27 mouse cellular contexts compared by ENCODE assay signal in the genomic region with DNA sequence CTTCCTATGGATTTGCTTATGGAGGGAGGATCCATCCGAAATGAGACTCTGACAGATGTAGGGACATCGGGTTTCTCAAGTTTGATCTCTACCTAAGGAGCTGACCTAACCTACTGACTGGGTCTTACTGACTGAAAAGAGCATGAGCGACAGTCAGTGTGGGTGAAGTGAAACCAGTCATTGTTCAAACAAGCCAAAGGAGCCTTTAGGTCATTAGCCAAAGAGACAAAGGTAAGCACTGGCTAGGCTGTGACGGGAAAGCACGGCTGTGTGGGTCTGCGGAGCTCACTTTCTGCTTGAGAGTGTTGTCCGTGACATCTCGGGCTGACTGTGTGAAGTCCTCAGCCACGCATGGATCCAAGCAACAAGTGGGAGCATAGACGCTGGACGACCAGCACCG. TPM values are rescaled to one million over a fixed set of nuclear protein-coding genes. Genes with fewer than 3 reads are reported as not detected.
DNase-seq lines count a peak whose midpoint lies in the region; ATAC-seq and TF ChIP-seq lines count a peak whose summit lies in the region.
"Had no signal": no experiment of that assay in that cellular context is flagged by ENCODE, and none has a peak within 500 bp of the region (broad histone marks: within the 10 kb centered on the region; RNA-seq: fewer than 3 reads in every experiment).

No protein-coding gene starts in this region.

- peak overlapping the region; percentile 24 for H3K9ac ChIP-seq in liver, adult 2 months (ENCODE audit: low read depth, low read length)
- no peak overlapping the region for H3K9ac ChIP-seq in liver, embryonic 12.5 days
- H3K9ac ChIP-seq: embryonic facial prominence, embryonic 12.5 days; forebrain, embryonic 13.5 days; heart, embryonic 13.5 days; limb, embryonic 12.5 days had no signal

- ATAC-seq in CD4-positive, CD25-positive, alpha-beta regulatory T cell, adult 4 months = no peak
- ATAC-seq in liver, embryonic 12.5 days = no peak
- ATAC-seq: hindbrain, postnatal 0 days; midbrain, embryonic 16.5 days had no signal

- WGBS in liver, adult 2 months = 27% methylated on average over 12 of the region's 12 CpGs
- WGBS in liver, embryonic 12.5 days (ENCODE audit: insufficient replicate concordance) = 72% methylated on average over 12 of the region's 12 CpGs

- TF ChIP-seq CTCF in liver, adult 2 months (IDR thresholded peaks at IDR 0.05; ENCODE audit: low read depth, low read length) = no peak

- peaks cover 13% of the 10 kb centered on the region; the same call in 1 of the 2 replicates for H3K36me3 ChIP-seq in liver, adult 2 months (ENCODE audit: control insufficient read depth, insufficient read depth, low read length)
- no peaks in the 10 kb centered on the region for H3K36me3 ChIP-seq in liver, embryonic 12.5 days
- H3K36me3 ChIP-seq: embryonic facial prominence, embryonic 12.5 days; heart, embryonic 13.5 days; limb, embryonic 12.5 days; midbrain, embryonic 10.5 days had no signal

- H3K9me3 ChIP-seq in liver, embryonic 12.5 days (replicated peaks) = no peaks in the 10 kb centered on the region
- H3K9me3 ChIP-seq: embryonic facial prominence, embryonic 12.5 days; forebrain, embryonic 13.5 days; heart, embryonic 13.5 days; limb, embryonic 12.5 days; midbrain, embryonic 10.5 days had no signal

- DNase-seq in CD4-positive, CD25-positive, alpha-beta regulatory T cell, adult 2 months (ENCODE audit: low read depth, low spot score) = peak; percentile 1
- peak; percentile 88 for DNase-seq in liver, adult 2 months (ENCODE audit: extremely low read depth, low read depth, low spot score)
- DNase-seq in Muller cell, postnatal 12 days (ENCODE audit: inconsistent ontology term) = peak; percentile 8
- peak; percentile 44 for DNase-seq in retina, embryonic 14.5 days (ENCODE audit: low spot score)
- no peak for DNase-seq in right cerebral cortex, postnatal 4 days
- no peak for DNase-seq in layer of hippocampus, postnatal 10 days (ENCODE audit: low spot score in 2 of 2)
- DNase-seq: adrenal gland, postnatal 25 days; cerebellum, postnatal 10 days; gastrocnemius, postnatal 14 days; heart, adult 11 months; heart, postnatal 14 days; kidney, adult 8-10 months; kidney, postnatal 14 days; lung, adult 2 months; spleen, adult 18-20 months; thymus, postnatal 25 days had no signal

- TF ChIP-seq POLR2A in liver, adult 2 months (IDR thresholded peaks at IDR 0.05; ENCODE audit: extremely low read depth, insufficient read depth, low read length) = no peak

- no peak overlapping the region for H3K4me3 ChIP-seq in liver, adult 2 months (ENCODE audit: insufficient read depth, low read depth, low read length)
- H3K4me3 ChIP-seq in liver, embryonic 12.5 days = no peak overlapping the region
- H3K4me3 ChIP-seq: embryonic facial prominence, embryonic 12.5 days; forebrain, embryonic 13.5 days; heart, embryonic 13.5 days; layer of hippocampus, adult 2 months; limb, embryonic 12.5 days; midbrain, embryonic 10.5 days had no signal

- H3K27ac ChIP-seq in liver, adult 2 months (replicated peaks; ENCODE audit: insufficient read depth, low read depth, low read length) = peak overlapping the region; percentile 48
- no peak overlapping the region for H3K27ac ChIP-seq in liver, embryonic 12.5 days
- H3K27ac ChIP-seq: embryonic facial prominence, embryonic 12.5 days; forebrain, embryonic 13.5 days; heart, embryonic 13.5 days; hindbrain, postnatal 0 days; layer of hippocampus, adult 2 months; limb, embryonic 12.5 days; midbrain, embryonic 10.5 days had no signal

- no peak overlapping the region for H3K4me2 ChIP-seq in liver, embryonic 12.5 days
- H3K4me2 ChIP-seq: embryonic facial prominence, embryonic 12.5 days; forebrain, embryonic 13.5 days; heart, embryonic 13.5 days; limb, embryonic 12.5 days had no signal

- no peaks in the 10 kb centered on the region for H3K27me3 ChIP-seq in liver, adult 2 months (ENCODE audit: control insufficient read depth, insufficient read depth, low read length)
- no peaks in the 10 kb centered on the region for H3K27me3 ChIP-seq in liver, embryonic 12.5 days (replicated peaks)
- H3K27me3 ChIP-seq: embryonic facial prominence, embryonic 12.5 days; heart, embryonic 13.5 days; limb, embryonic 12.5 days had no signal

- peaks cover 39% of the 10 kb centered on the region; the same call in 1 of the 2 replicates for H3K79me2 ChIP-seq in liver, adult 2 months (ENCODE audit: control insufficient read depth, insufficient read depth, low read length)

- H3K4me1 ChIP-seq in liver, adult 2 months (ENCODE audit: control insufficient read depth, insufficient read depth, low read length) = peaks cover 33% of the 10 kb centered on the region
- peaks cover 3% of the 10 kb centered on the region; the same call in 1 of the 2 replicates for H3K4me1 ChIP-seq in liver, embryonic 12.5 days
- H3K4me1 ChIP-seq: heart, embryonic 13.5 days; limb, embryonic 12.5 days had no signal

RNA-seq across cellular contexts. Expression of a gene that starts 50.1 kb away (rescaled TPM):
- polyA plus RNA-seq in CD4-positive, CD25-positive, alpha-beta regulatory T cell, adult 4 months (2017; shearing (Covaris generic)) = under 1 TPM in 1 of 2 experiments, not detected in 1; 0.07 TPM
- total RNA-seq in liver, adult 2 months (2014; rRNA removed) = 37.7 and 41.5 TPM in 2 replicates
- 21.4 and 24.0 TPM in 2 replicates for polyA plus RNA-seq in liver, adult 2 months (2012; rRNA removed)
- 3.0 and 4.0 TPM in 2 replicates for polyA plus RNA-seq in liver, embryonic 12.5 days (2016; fragmentation: Nextera tagmentation; extraction: Ambion mirVana)
- total RNA-seq in layer of hippocampus, postnatal 10 days (2021) = not detected
- total RNA-seq: layer of hippocampus, adult 2 months had no signal
- polyA plus RNA-seq: cortical plate, adult 2 months had no signal

Comparison
In these comparisons a context has a peak if more than half of its experiments do, and no peak if none do; other contexts are left out.
1. DNase-seq: peak in CD4-positive, CD25-positive, alpha-beta regulatory T cell, adult 2 months (single experiment), liver, adult 2 months (single experiment), Muller cell, postnatal 12 days (single experiment) and retina, embryonic 14.5 days (single experiment); none in right cerebral cortex, postnatal 4 days (single experiment) and layer of hippocampus, postnatal 10 days (0 of 2).